Mouse (Mus musculus): ENCODE data around the gene Wdr4. TPM values are rescaled to one million over a fixed set of nuclear protein-coding genes. Genes with fewer than 3 reads are reported as not detected.
"Not testable (repeated sequence)": the region's sequence is repeated elsewhere in the genome, so short reads cannot be mapped to it uniquely, and the experiment has no call there.

The Wdr4 gene
- polyA plus RNA-seq, 1 experiment from 2014 or later: 31.3 TPM

- 0 out of 2 replicates have a peak overlapping the region, but pooled peaks have one; percentile 17 for H3K9ac ChIP-seq (ENCODE audit: low read length)
- peaks cover 11% of the 10 kb centered on the region for H3K4me1 ChIP-seq (ENCODE audit: control insufficient read depth, insufficient read depth, low read length)
- no peak for DNase-seq (ENCODE audit: low spot score)
- H3K4me2 ChIP-seq (ENCODE audit: low read length): no peak overlapping the region
- no peaks in the 10 kb centered on the region for H3K27me3 ChIP-seq (replicated peaks; ENCODE audit: control insufficient read depth, insufficient read depth, low read length)
- no peak overlapping the region for H3K4me3 ChIP-seq (ENCODE audit: low read depth, low read length)
- ATAC-seq: no peak
- peak overlapping the region; percentile 60 for H3K27ac ChIP-seq (ENCODE audit: low read depth, low read length)
- no peaks in the 10 kb centered on the region for H3K9me3 ChIP-seq (replicated peaks; ENCODE audit: control insufficient read depth, low read length)
- 85% methylated on average over 10 of the region's 10 CpGs for WGBS
- H3K36me3 ChIP-seq (ENCODE audit: control insufficient read depth, insufficient read depth, low read length): no peaks in the 10 kb centered on the region
These were observed 38.3 kb upstream of the Wdr4 start for GRCm38 (mm10) chr17:31557947-31558542.

- Histone ChIP-seq H3K9me3 (replicated peaks; ENCODE audit: control insufficient read depth, low read length) (no peaks in the 10 kb centered on the region), H3K4me1 (ENCODE audit: control insufficient read depth, insufficient read depth, low read length) (peaks cover 11% of the 10 kb centered on the region), H3K4me2 (ENCODE audit: low read length) (no peak overlapping the region), H3K9ac (ENCODE audit: low read length) (0 out of 2 replicates have a peak overlapping the region, but pooled peaks have one; percentile 17), H3K4me3 (ENCODE audit: low read depth, low read length) (no peak overlapping the region), H3K27me3 (replicated peaks; ENCODE audit: control insufficient read depth, insufficient read depth, low read length) (no peaks in the 10 kb centered on the region), H3K27ac (ENCODE audit: low read depth, low read length) (peak overlapping the region; percentile 60), H3K36me3 (ENCODE audit: control insufficient read depth, insufficient read depth, low read length) (no peaks in the 10 kb centered on the region)
- peak; percentile 79 for DNase-seq (ENCODE audit: low spot score)
- peak; percentile 81 for ATAC-seq
- WGBS: 62% methylated on average over 11 of the region's 11 CpGs
These were observed 37.5 kb upstream of the Wdr4 start for GRCm38 (mm10) chr17:31557124-31557880.

GRCm38 (mm10) chr17:31556253-31556652, 36.5 kb upstream of the Wdr4 start:
- Histone ChIP-seq H3K27ac (ENCODE audit: low read depth, low read length) (peak overlapping the region; percentile 10; the same call in 1 of the 2 replicates), H3K4me3 (ENCODE audit: low read depth, low read length) (no peak overlapping the region), H3K4me1 (ENCODE audit: control insufficient read depth, insufficient read depth, low read length) (peaks cover 11% of the 10 kb centered on the region), H3K9ac (ENCODE audit: low read length) (no peak overlapping the region), H3K36me3 (ENCODE audit: control insufficient read depth, insufficient read depth, low read length) (no peaks in the 10 kb centered on the region), H3K4me2 (ENCODE audit: low read length) (no peak overlapping the region), H3K27me3 (replicated peaks; ENCODE audit: control insufficient read depth, insufficient read depth, low read length) (no peaks in the 10 kb centered on the region), H3K9me3 (replicated peaks; ENCODE audit: control insufficient read depth, low read length) (no peaks in the 10 kb centered on the region)
- 64% methylated on average over 4 of the region's 4 CpGs for WGBS
- DNase-seq (ENCODE audit: low spot score): no peak
- ATAC-seq: no peak

- not testable (repeated sequence) for ATAC-seq; H3K36me3 ChIP-seq (ENCODE audit: control insufficient read depth, insufficient read depth, low read length); DNase-seq (ENCODE audit: low spot score); H3K9ac ChIP-seq (ENCODE audit: low read length); H3K27me3 ChIP-seq (replicated peaks; ENCODE audit: control insufficient read depth, insufficient read depth, low read length); H3K4me1 ChIP-seq (ENCODE audit: control insufficient read depth, insufficient read depth, low read length); H3K9me3 ChIP-seq (replicated peaks; ENCODE audit: control insufficient read depth, low read length); H3K4me3 ChIP-seq (ENCODE audit: low read depth, low read length); H3K27ac ChIP-seq (ENCODE audit: low read depth, low read length); H3K4me2 ChIP-seq (ENCODE audit: low read length)
- 94% methylated on average over 23 of the region's 23 CpGs for WGBS
These were observed 32.8 kb upstream of the Wdr4 start for GRCm38 (mm10) chr17:31552601-31553000.

- Histone ChIP-seq H3K4me2 (ENCODE audit: low read length) (no peak overlapping the region), H3K27ac (ENCODE audit: low read depth, low read length) (no peak overlapping the region), H3K9me3 (replicated peaks; ENCODE audit: control insufficient read depth, low read length) (no peaks in the 10 kb centered on the region), H3K4me1 (ENCODE audit: control insufficient read depth, insufficient read depth, low read length) (no peaks in the 10 kb centered on the region), H3K36me3 (ENCODE audit: control insufficient read depth, insufficient read depth, low read length) (no peaks in the 10 kb centered on the region), H3K4me3 (ENCODE audit: low read depth, low read length) (no peak overlapping the region), H3K27me3 (replicated peaks; ENCODE audit: control insufficient read depth, insufficient read depth, low read length) (no peaks in the 10 kb centered on the region), H3K9ac (ENCODE audit: low read length) (no peak overlapping the region)
- DNase-seq (ENCODE audit: low spot score) (no peak), ATAC-seq (no peak)
- WGBS: 71% methylated on average over 8 of the region's 8 CpGs
These were observed 29.6 kb upstream of the Wdr4 start for GRCm38 (mm10) chr17:31549389-31549788.

GRCm38 (mm10) chr17:31547974-31548373, 28.2 kb upstream of the Wdr4 start:
- WGBS: 18% methylated on average over 3 of the region's 3 CpGs
- H3K27ac ChIP-seq (ENCODE audit: low read depth, low read length): no peak overlapping the region
- no peak overlapping the region for H3K4me2 ChIP-seq (ENCODE audit: low read length)
- H3K9me3 ChIP-seq (replicated peaks; ENCODE audit: control insufficient read depth, low read length): no peaks in the 10 kb centered on the region
- DNase-seq (ENCODE audit: low spot score) (no peak), ATAC-seq (no peak)
- no peaks in the 10 kb centered on the region for H3K4me1 ChIP-seq (ENCODE audit: control insufficient read depth, insufficient read depth, low read length)
- no peak overlapping the region for H3K4me3 ChIP-seq (ENCODE audit: low read depth, low read length)
- H3K36me3 ChIP-seq (ENCODE audit: control insufficient read depth, insufficient read depth, low read length): no peaks in the 10 kb centered on the region
- no peak overlapping the region for H3K9ac ChIP-seq (ENCODE audit: low read length)
- H3K27me3 ChIP-seq (replicated peaks; ENCODE audit: control insufficient read depth, insufficient read depth, low read length): no peaks in the 10 kb centered on the region

GRCm38 (mm10) chr17:31546444-31547196, 26.8 kb upstream of the Wdr4 start:
- Histone ChIP-seq H3K4me1 (ENCODE audit: control insufficient read depth, insufficient read depth, low read length) (no peaks in the 10 kb centered on the region), H3K27me3 (replicated peaks; ENCODE audit: control insufficient read depth, insufficient read depth, low read length) (no peaks in the 10 kb centered on the region), H3K27ac (ENCODE audit: low read depth, low read length) (no peak overlapping the region), H3K4me2 (ENCODE audit: low read length) (no peak overlapping the region), H3K9ac (ENCODE audit: low read length) (no peak overlapping the region), H3K9me3 (replicated peaks; ENCODE audit: control insufficient read depth, low read length) (no peaks in the 10 kb centered on the region), H3K36me3 (ENCODE audit: control insufficient read depth, insufficient read depth, low read length) (no peaks in the 10 kb centered on the region), H3K4me3 (ENCODE audit: low read depth, low read length) (no peak overlapping the region)
- 88% methylated on average over 9 of the region's 9 CpGs for WGBS
- DNase-seq (ENCODE audit: low spot score): no peak
- ATAC-seq: no peak

GRCm38 (mm10) chr17:31543574-31543973, 23.8 kb upstream of the Wdr4 start:
- H3K9ac ChIP-seq (ENCODE audit: low read length): no peak overlapping the region
- no peaks in the 10 kb centered on the region for H3K36me3 ChIP-seq (ENCODE audit: control insufficient read depth, insufficient read depth, low read length)
- H3K4me2 ChIP-seq (ENCODE audit: low read length): no peak overlapping the region
- H3K9me3 ChIP-seq (replicated peaks; ENCODE audit: control insufficient read depth, low read length): no peaks in the 10 kb centered on the region
- no peak for ATAC-seq
- no peak overlapping the region for H3K4me3 ChIP-seq (ENCODE audit: low read depth, low read length)
- no peak for DNase-seq (ENCODE audit: low spot score)
- H3K27me3 ChIP-seq (replicated peaks; ENCODE audit: control insufficient read depth, insufficient read depth, low read length): no peaks in the 10 kb centered on the region
- 21% methylated on average over 6 of the region's 6 CpGs for WGBS
- no peaks in the 10 kb centered on the region for H3K4me1 ChIP-seq (ENCODE audit: control insufficient read depth, insufficient read depth, low read length)
- no peak overlapping the region for H3K27ac ChIP-seq (ENCODE audit: low read depth, low read length)
